Mouse (Mus musculus): ENCODE results near the gene Snrnp25. TPM values are rescaled to one million over a fixed set of nuclear protein-coding genes. Genes with fewer than 3 reads are reported as not detected.

The Snrnp25 gene
- polyA plus RNA-seq, 1 experiment from 2014 or later: 45.6 TPM

GRCm38 (mm10) chr11:32227555-32227954 lies 22.3 kb downstream of the Snrnp25 start:
- H3K4me2 ChIP-seq: no peak overlapping the region
- no peak for ATAC-seq (ENCODE audit: insufficient number of reproducible peaks, low FRiP score, low TSS enrichment, low read depth)
- no peak overlapping the region for H3K4me3 ChIP-seq
- H3K27me3 ChIP-seq: no peaks in the 10 kb centered on the region
- 85% methylated on average over 9 of the region's 9 CpGs for WGBS
- peaks cover 55% of the 10 kb centered on the region for H3K4me1 ChIP-seq
- H3K9ac ChIP-seq: no peak overlapping the region
- H3K9me3 ChIP-seq: no peaks in the 10 kb centered on the region
- no peak overlapping the region for H3K27ac ChIP-seq
- H3K36me3 ChIP-seq: peaks cover 44% of the 10 kb centered on the region

GRCm38 (mm10) chr11:32228292-32228845 lies 23.2 kb downstream of the Snrnp25 start:
- 85% methylated on average over 3 of the region's 3 CpGs for WGBS
- Histone ChIP-seq H3K36me3 (peaks cover 51% of the 10 kb centered on the region), H3K4me1 (peaks cover 47% of the 10 kb centered on the region), H3K4me3 (no peak overlapping the region), H3K9ac (no peak overlapping the region), H3K4me2 (no peak overlapping the region), H3K27me3 (no peaks in the 10 kb centered on the region), H3K9me3 (no peaks in the 10 kb centered on the region), H3K27ac (no peak overlapping the region)
- ATAC-seq (ENCODE audit: insufficient number of reproducible peaks, low FRiP score, low TSS enrichment, low read depth): no peak

GRCm38 (mm10) chr11:32230220-32230619 lies 25.0 kb downstream of the Snrnp25 start:
- no peak for ATAC-seq (ENCODE audit: insufficient number of reproducible peaks, low FRiP score, low TSS enrichment, low read depth)
- H3K36me3 ChIP-seq: peaks cover 68% of the 10 kb centered on the region
- H3K9ac ChIP-seq: no peak overlapping the region
- WGBS: 79% methylated on average over 4 of the region's 4 CpGs
- peaks cover 32% of the 10 kb centered on the region for H3K4me1 ChIP-seq
- no peak overlapping the region for H3K4me3 ChIP-seq
- H3K27ac ChIP-seq: no peak overlapping the region
- no peak overlapping the region for H3K4me2 ChIP-seq
- no peaks in the 10 kb centered on the region for H3K27me3 ChIP-seq
- no peaks in the 10 kb centered on the region for H3K9me3 ChIP-seq

- H3K9ac ChIP-seq: no peak overlapping the region
- peaks cover 68% of the 10 kb centered on the region for H3K36me3 ChIP-seq
- 85% methylated on average over 2 of the region's 2 CpGs for WGBS
- no peak overlapping the region for H3K4me3 ChIP-seq
- H3K4me1 ChIP-seq: peaks cover 32% of the 10 kb centered on the region
- no peak overlapping the region for H3K4me2 ChIP-seq
- no peak overlapping the region for H3K27ac ChIP-seq
- ATAC-seq (ENCODE audit: insufficient number of reproducible peaks, low FRiP score, low TSS enrichment, low read depth): no peak
- H3K9me3 ChIP-seq: no peaks in the 10 kb centered on the region
- no peaks in the 10 kb centered on the region for H3K27me3 ChIP-seq
Measured at GRCm38 (mm10) chr11:32231125-32231524, 25.9 kb downstream of the Snrnp25 start.

- 57% methylated on average over 10 of the region's 10 CpGs for WGBS
- no peak for ATAC-seq (ENCODE audit: insufficient number of reproducible peaks, low FRiP score, low TSS enrichment, low read depth)
Measured at GRCm38 (mm10) chr11:32232848-32233247, 27.6 kb downstream of the Snrnp25 start.

GRCm38 (mm10) chr11:32233895-32234294 lies 28.7 kb downstream of the Snrnp25 start:
- Histone ChIP-seq H3K4me3 (no peak overlapping the region), H3K27me3 (no peaks in the 10 kb centered on the region), H3K9me3 (no peaks in the 10 kb centered on the region), H3K36me3 (peaks cover 63% of the 10 kb centered on the region), H3K4me1 (peaks cover 26% of the 10 kb centered on the region), H3K27ac (no peak overlapping the region), H3K4me2 (no peak overlapping the region), H3K9ac (no peak overlapping the region)
- 95% methylated on average over 3 of the region's 3 CpGs for WGBS
- ATAC-seq (ENCODE audit: insufficient number of reproducible peaks, low FRiP score, low TSS enrichment, low read depth): no peak

More at GRCm38 (mm10) chr11:32232848-32233247, 27.6 kb downstream of the Snrnp25 start:
- Histone ChIP-seq H3K9ac (no peak overlapping the region), H3K36me3 (peaks cover 68% of the 10 kb centered on the region), H3K4me2 (no peak overlapping the region), H3K4me3 (no peak overlapping the region), H3K9me3 (no peaks in the 10 kb centered on the region), H3K27ac (no peak overlapping the region), H3K4me1 (peaks cover 31% of the 10 kb centered on the region), H3K27me3 (no peaks in the 10 kb centered on the region)

- Histone ChIP-seq H3K36me3 (peaks cover 62% of the 10 kb centered on the region), H3K4me1 (peaks cover 26% of the 10 kb centered on the region), H3K27me3 (no peaks in the 10 kb centered on the region), H3K4me2 (no peak overlapping the region), H3K9me3 (no peaks in the 10 kb centered on the region), H3K4me3 (no peak overlapping the region), H3K27ac (no peak overlapping the region; the same call in 1 of the 2 replicates), H3K9ac (no peak overlapping the region)
- WGBS: 81% methylated on average over 6 of the region's 6 CpGs
- no peak for ATAC-seq (ENCODE audit: insufficient number of reproducible peaks, low FRiP score, low TSS enrichment, low read depth)
Measured at GRCm38 (mm10) chr11:32234816-32235485, 29.7 kb downstream of the Snrnp25 start.

GRCm38 (mm10) chr11:32235646-32236045 lies 30.4 kb downstream of the Snrnp25 start:
- no peak overlapping the region for H3K4me2 ChIP-seq
- no peak overlapping the region for H3K4me3 ChIP-seq
- H3K4me1 ChIP-seq: peaks cover 26% of the 10 kb centered on the region
- no peak overlapping the region for H3K9ac ChIP-seq
- no peaks in the 10 kb centered on the region for H3K27me3 ChIP-seq
- peaks cover 63% of the 10 kb centered on the region for H3K36me3 ChIP-seq
- ATAC-seq (ENCODE audit: insufficient number of reproducible peaks, low FRiP score, low TSS enrichment, low read depth): no peak
- peak overlapping the region; percentile 68 for H3K27ac ChIP-seq
- H3K9me3 ChIP-seq: no peaks in the 10 kb centered on the region
- 23% methylated on average over 3 of the region's 3 CpGs for WGBS

- H3K4me1 ChIP-seq: peaks cover 26% of the 10 kb centered on the region
- H3K9ac ChIP-seq: no peak overlapping the region
- H3K36me3 ChIP-seq: peaks cover 63% of the 10 kb centered on the region
Measured at GRCm38 (mm10) chr11:32236132-32236531, 30.9 kb downstream of the Snrnp25 start.

GRCm38 (mm10) chr11:32236712-32237410 lies 31.6 kb downstream of the Snrnp25 start:
- H3K27ac ChIP-seq: no peak overlapping the region
- peaks cover 60% of the 10 kb centered on the region for H3K36me3 ChIP-seq
- no peaks in the 10 kb centered on the region for H3K9me3 ChIP-seq
- no peak for ATAC-seq (ENCODE audit: insufficient number of reproducible peaks, low FRiP score, low TSS enrichment, low read depth)
- H3K4me3 ChIP-seq: no peak overlapping the region
- no peak overlapping the region for H3K9ac ChIP-seq
- no peaks in the 10 kb centered on the region for H3K27me3 ChIP-seq
- H3K4me1 ChIP-seq: peaks cover 26% of the 10 kb centered on the region
- no peak overlapping the region for H3K4me2 ChIP-seq
- WGBS: 61% methylated on average over 9 of the region's 9 CpGs

More at GRCm38 (mm10) chr11:32236132-32236531, 30.9 kb downstream of the Snrnp25 start:
- H3K4me3 ChIP-seq: no peak overlapping the region
- H3K27me3 ChIP-seq: no peaks in the 10 kb centered on the region
- H3K4me2 ChIP-seq: no peak overlapping the region
- no peak for ATAC-seq (ENCODE audit: insufficient number of reproducible peaks, low FRiP score, low TSS enrichment, low read depth)
- H3K27ac ChIP-seq: peak overlapping the region; percentile 68
- H3K9me3 ChIP-seq: no peaks in the 10 kb centered on the region
- WGBS: 73% methylated on average over 2 of the region's 2 CpGs

- H3K27me3 ChIP-seq: no peaks in the 10 kb centered on the region
- H3K4me1 ChIP-seq: peaks cover 26% of the 10 kb centered on the region
- H3K9me3 ChIP-seq: no peaks in the 10 kb centered on the region
- no peak overlapping the region for H3K27ac ChIP-seq
- H3K9ac ChIP-seq: no peak overlapping the region
- no peak for ATAC-seq (ENCODE audit: insufficient number of reproducible peaks, low FRiP score, low TSS enrichment, low read depth)
- H3K4me2 ChIP-seq: no peak overlapping the region
- 93% methylated on average over 3 of the region's 3 CpGs for whole genome bisulfite sequencing
- H3K4me3 ChIP-seq: no peak overlapping the region
- H3K36me3 ChIP-seq: peaks cover 58% of the 10 kb centered on the region
Measured at GRCm38 (mm10) chr11:32237411-32237795, 32.2 kb downstream of the Snrnp25 start.

All from limb, embryonic 15.5 days (tissue).